Mouse (Mus musculus) embryonic facial prominence, embryonic 14.5 days (tissue): ENCODE measurements around the gene Tusc2. TPM values are rescaled to one million over a fixed set of nuclear protein-coding genes. Genes with fewer than 3 reads are reported as not detected.

Source experiments
- ATAC-seq: fragments of 200-750 bp; cut with Nextera tagmentation; 2 replicates; pipeline ENCODE4 v1.8.0; 2017; ENCODE audit warnings: low read depth, moderate number of reproducible peaks, moderate TSS enrichment
- DNase-seq: peaks from one replicate; pipeline ENCODE4 v3.0.0-alpha.2; 2015; ENCODE audit warnings: low spot score
- H3K27ac ChIP-seq: fragments of 300-500 bp; sonication (generic); replicated peaks from 2 replicates; pipeline ENCODE4 v1.5.1; 2014; ENCODE audit warnings: low read depth, mild to moderate bottlenecking, low read length, moderate library complexity
- H3K27me3 ChIP-seq: fragments of 300-500 bp; sonication (generic); replicated peaks from 2 replicates; pipeline ENCODE4 v1.6.1; 2014; ENCODE audit warnings: low read length; ENCODE audit not compliant: control insufficient read depth, insufficient read depth
- H3K36me3 ChIP-seq: fragments of 300-500 bp; sonication (generic); 2 replicates; pipeline ENCODE4 v1.6.1; 2014; ENCODE audit warnings: low read length, mixed read lengths; ENCODE audit not compliant: control insufficient read depth, insufficient read depth
- H3K4me1 ChIP-seq: fragments of 300-500 bp; sonication (generic); 2 replicates; pipeline ENCODE4 v1.6.1; 2014; ENCODE audit warnings: antibody characterized with exemption, low read length; ENCODE audit not compliant: control insufficient read depth, insufficient read depth
- H3K4me2 ChIP-seq: fragments of 300-500 bp; sonication (generic); 2 replicates; pipeline ENCODE4 v1.6.1; 2014; ENCODE audit warnings: low read depth, mild to moderate bottlenecking, low read length, moderate library complexity, mixed read lengths
- H3K4me3 ChIP-seq: fragments of 300-500 bp; sonication (generic); 2 replicates; pipeline ENCODE4 v1.5.1; 2014; ENCODE audit warnings: low read depth, mild to moderate bottlenecking, low read length
- H3K9ac ChIP-seq: fragments of 300-500 bp; sonication (generic); 2 replicates; pipeline ENCODE4 v1.6.1; 2014; ENCODE audit warnings: low read depth, mild to moderate bottlenecking, low read length, moderate library complexity, mixed read lengths
- H3K9me3 ChIP-seq: fragments of 300-500 bp; sonication (generic); 2 replicates; pipeline ENCODE4 v1.6.1; 2016; ENCODE audit warnings: low read length; ENCODE audit not compliant: control insufficient read depth
- WGBS: fragments of 180-500 bp; shearing (Covaris S2); extraction: QIAGEN DNeasy Blood & Tissue Kit; methylation state at CpG from one replicate; pipeline ENCODE4 v1.1.7; 2014; 5-methylcytosine and 5-hydroxymethylcytosine counted together
- polyA plus RNA-seq: library from polyadenylated mRNA; unstranded; fragments of >200 nt; fragmentation: Nextera tagmentation; extraction: Ambion mirVana; gene quantifications from 2 replicates; pipeline ENCODE4 v1.2.1, GENCODE M21; 2014

Gene Tusc2
- 43.1 and 45.2 TPM in 2 replicates for polyA plus RNA-seq

DNA sequence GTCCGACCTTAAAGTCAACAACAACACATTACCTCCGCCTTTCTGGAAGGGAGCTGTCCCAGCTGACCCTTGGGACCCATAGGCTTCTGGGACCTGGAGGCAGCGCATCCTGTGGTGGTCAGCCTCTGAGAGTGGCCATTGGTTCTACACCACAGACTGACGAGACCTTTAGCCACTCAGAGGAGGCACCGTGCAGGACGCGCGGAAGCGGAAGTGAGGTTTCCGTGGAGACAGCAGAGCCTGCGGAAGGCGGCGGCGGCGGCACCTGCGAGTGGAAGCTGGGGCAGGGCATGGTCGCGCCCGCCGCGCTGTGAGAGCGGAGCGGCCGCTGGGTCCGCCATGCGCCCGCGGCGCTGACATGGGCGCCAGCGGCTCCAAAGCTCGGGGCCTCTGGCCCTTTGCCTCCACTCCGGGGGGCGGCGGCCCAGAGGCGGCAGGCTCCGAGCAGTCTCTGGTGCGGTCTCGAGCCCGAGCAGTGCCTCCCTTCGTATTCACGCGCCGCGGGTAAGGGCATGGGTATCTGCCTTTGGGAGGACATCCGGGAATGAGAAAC lies at the start of gene Tusc2:
Gene Tusc2, plus strand, starts transcription at position 227 of the 553 bp plus-strand sequence.
- peak within 1 kb of the TSS; percentile 84 for H3K4me2 ChIP-seq
- WGBS: 0% methylated on average over 26 of the region's 46 CpGs
- no peaks in the 10 kb centered on the region for H3K9me3 ChIP-seq
- H3K36me3 ChIP-seq: peaks cover 65% of the 10 kb centered on the region
- H3K27ac ChIP-seq: peak within 1 kb of the TSS; percentile 35; the same call in 1 of the 2 replicates
- H3K4me3 ChIP-seq: peak within 1 kb of the TSS; percentile 83
- ATAC-seq (peak; percentile 96), DNase-seq (peak; percentile 97)
- H3K27me3 ChIP-seq: no peaks in the 10 kb centered on the region
- peak within 1 kb of the TSS; percentile 83 for H3K9ac ChIP-seq
- H3K4me1 ChIP-seq: peaks cover 17% of the 10 kb centered on the region

DNA sequence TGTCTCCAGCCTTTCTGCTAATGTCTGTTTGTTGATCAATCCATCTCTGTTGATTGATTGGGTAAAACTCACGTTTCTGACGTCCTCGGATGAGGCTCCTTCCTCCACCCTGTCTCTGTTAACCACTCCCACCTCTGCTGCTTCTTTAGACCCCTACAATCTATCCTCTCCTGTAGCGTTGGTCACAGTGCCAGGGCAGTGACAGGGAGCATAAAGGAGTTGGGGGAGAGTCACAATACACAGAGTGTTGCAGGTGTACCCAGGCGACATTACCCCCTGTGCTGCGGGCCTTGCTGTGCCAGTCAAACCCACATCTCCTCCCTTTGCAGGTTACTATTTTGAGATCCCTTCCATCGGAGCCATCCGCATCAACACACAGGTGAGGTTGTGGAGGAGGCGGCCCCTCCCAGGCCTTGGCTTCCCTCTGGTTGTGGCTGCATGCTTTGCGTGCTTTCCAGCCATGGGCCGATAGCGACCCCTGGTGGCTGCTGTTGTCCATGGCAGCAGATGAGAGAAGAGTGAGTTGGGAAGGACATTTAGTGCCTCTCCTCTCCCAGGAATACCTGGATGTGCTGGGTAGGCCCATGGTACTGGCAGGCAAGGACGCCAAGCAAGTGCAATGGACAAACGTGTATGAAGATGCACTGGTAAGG lies 48.6 kb upstream of the Tusc2 start:
- 24% methylated on average over 14 of the region's 14 CpGs for WGBS
- no peak overlapping the region for H3K4me3 ChIP-seq
- no peaks in the 10 kb centered on the region for H3K36me3 ChIP-seq
- no peak overlapping the region for H3K27ac ChIP-seq
- peak; percentile 75 for DNase-seq
- H3K9me3 ChIP-seq: no peaks in the 10 kb centered on the region
- peak; percentile 33; the same call in 1 of the 2 replicates for ATAC-seq
- no peak overlapping the region for H3K9ac ChIP-seq
- no peak overlapping the region for H3K4me2 ChIP-seq
- peaks cover 24% of the 10 kb centered on the region for H3K4me1 ChIP-seq
- H3K27me3 ChIP-seq: no peaks in the 10 kb centered on the region; the same call in 1 of the 2 replicates

DNA sequence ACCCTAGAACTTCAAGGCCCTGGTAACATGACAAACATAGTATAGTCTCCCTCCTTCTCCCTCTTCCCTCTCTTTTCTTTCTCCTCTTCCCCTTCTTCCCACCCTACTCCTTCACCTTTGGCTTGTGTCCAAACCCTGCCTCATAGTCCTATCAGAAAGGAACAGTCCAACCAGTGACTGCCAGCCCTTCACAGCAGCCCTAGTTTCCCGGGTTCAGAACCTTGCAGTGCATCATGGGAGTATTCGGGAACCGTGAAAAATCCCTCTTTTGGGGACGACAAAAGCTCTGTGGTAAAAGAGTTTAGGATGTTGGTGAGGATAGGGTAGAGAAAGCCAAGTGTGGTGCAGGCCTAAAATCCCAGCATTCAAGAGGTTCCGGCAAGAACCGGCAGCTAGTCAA lies 42.7 kb upstream of the Tusc2 start:
- no peak overlapping the region for H3K27ac ChIP-seq
- H3K4me3 ChIP-seq: no peak overlapping the region
- no peaks in the 10 kb centered on the region for H3K9me3 ChIP-seq
- no peak overlapping the region for H3K4me2 ChIP-seq
- H3K27me3 ChIP-seq: peaks cover 6% of the 10 kb centered on the region; the same call in 1 of the 2 replicates
- no peak for DNase-seq
- no peak for ATAC-seq
- H3K4me1 ChIP-seq: peaks cover 17% of the 10 kb centered on the region
- H3K9ac ChIP-seq: no peak overlapping the region
- WGBS: 60% methylated on average over 6 of the region's 6 CpGs
- H3K36me3 ChIP-seq: no peaks in the 10 kb centered on the region

DNA sequence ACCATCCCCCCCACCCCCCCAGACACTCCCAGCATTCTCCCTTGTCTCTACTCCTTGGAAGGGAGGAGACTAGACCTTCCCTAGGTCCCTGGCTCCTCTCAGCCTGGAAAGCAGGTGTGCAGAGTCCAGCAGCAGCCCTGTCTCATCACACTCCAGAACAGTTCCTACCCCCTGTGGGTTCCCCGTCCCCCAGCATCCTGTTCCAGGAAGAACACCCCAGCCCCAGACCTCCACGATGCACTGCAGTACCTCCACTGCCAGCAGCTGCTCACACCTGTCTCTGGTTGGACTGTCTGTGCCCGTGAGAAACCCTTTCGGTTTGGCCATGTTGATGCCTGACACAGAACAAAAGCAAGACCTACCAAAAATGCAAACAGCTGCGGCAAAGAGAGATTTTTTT lies 41.9 kb upstream of the Tusc2 start:
- no peak overlapping the region for H3K27ac ChIP-seq
- peak; percentile 31 for DNase-seq
- no peaks in the 10 kb centered on the region for H3K9me3 ChIP-seq
- peaks cover 15% of the 10 kb centered on the region for H3K27me3 ChIP-seq
- H3K36me3 ChIP-seq: no peaks in the 10 kb centered on the region
- peaks cover 17% of the 10 kb centered on the region for H3K4me1 ChIP-seq
- ATAC-seq: peak; percentile 16; the same call in 1 of the 2 replicates
- H3K4me3 ChIP-seq: no peak overlapping the region
- no peak overlapping the region for H3K9ac ChIP-seq
- 32% methylated on average over 5 of the region's 5 CpGs for WGBS
- H3K4me2 ChIP-seq: peak overlapping the region; percentile 49

DNA sequence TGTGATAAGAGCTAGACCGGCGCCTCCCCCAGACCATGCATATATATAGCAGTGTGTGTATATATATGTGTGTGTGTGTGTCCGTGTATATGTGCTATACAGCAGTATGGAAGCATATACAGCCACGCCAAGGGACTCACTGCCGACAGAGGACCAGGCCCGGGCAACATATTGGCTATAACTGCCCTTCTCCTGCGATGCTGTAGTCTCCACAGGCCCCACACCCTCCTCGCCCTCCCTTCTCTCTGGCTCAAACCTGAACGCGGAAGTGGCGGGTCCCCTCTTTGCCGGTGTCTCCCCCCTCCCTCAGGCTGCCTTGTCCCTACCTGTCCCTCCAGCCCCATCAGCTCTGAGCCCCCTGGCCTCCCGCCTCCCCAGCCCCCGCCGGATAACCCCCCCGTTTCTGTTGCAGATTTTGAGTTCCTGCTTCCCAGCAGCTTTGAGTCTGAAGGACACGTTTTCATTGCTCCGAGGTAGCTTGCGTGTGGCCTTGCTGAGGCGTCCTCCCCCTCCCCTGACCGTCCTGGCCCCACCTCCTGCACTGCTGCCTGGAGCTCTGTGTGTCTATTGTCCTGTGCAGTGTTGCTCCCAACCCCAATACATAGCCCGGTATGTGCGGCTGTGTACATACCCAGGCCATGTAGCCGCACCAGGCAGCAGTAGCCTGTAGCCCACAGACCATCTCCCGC lies 41.2 kb upstream of the Tusc2 start:
- peak overlapping the region; percentile 10; the same call in 1 of the 2 replicates for H3K4me3 ChIP-seq
- peak overlapping the region; percentile 49 for H3K4me2 ChIP-seq
- peaks cover 21% of the 10 kb centered on the region for H3K27me3 ChIP-seq
- ATAC-seq: peak; percentile 42; the same call in 1 of the 2 replicates
- no peaks in the 10 kb centered on the region for H3K9me3 ChIP-seq
- H3K27ac ChIP-seq: no peak overlapping the region
- WGBS: 21% methylated on average over 25 of the region's 25 CpGs
- peaks cover 23% of the 10 kb centered on the region for H3K4me1 ChIP-seq
- DNase-seq: peak; percentile 57
- H3K9ac ChIP-seq: peak overlapping the region; percentile 46
- H3K36me3 ChIP-seq: no peaks in the 10 kb centered on the region

DNA sequence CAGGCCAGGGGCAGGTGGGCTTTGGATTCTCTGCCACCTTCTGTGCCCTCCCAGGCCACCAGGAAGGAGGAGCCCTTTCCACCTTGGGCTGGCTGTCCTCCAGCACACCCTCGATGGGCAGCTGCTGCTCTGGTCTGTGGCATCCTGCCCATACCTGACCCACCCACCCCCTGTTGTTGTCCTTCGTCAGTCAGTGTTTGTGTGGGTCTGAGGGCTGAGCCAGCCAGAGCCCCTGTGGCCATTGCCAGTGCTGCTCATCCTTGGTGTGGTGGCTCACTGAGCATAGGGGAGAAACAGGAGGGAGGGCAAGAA lies 40.7 kb upstream of the Tusc2 start:
- ATAC-seq: no peak
- Histone ChIP-seq H3K4me3 (no peak overlapping the region), H3K27me3 (peaks cover 25% of the 10 kb centered on the region), H3K4me2 (peak overlapping the region; percentile 49; the same call in 1 of the 2 replicates), H3K9ac (peak overlapping the region; percentile 46), H3K27ac (no peak overlapping the region), H3K9me3 (no peaks in the 10 kb centered on the region), H3K36me3 (no peaks in the 10 kb centered on the region), H3K4me1 (peaks cover 28% of the 10 kb centered on the region)
- DNase-seq: no peak
- whole genome bisulfite sequencing: 31% methylated on average over 2 of the region's 2 CpGs

DNA sequence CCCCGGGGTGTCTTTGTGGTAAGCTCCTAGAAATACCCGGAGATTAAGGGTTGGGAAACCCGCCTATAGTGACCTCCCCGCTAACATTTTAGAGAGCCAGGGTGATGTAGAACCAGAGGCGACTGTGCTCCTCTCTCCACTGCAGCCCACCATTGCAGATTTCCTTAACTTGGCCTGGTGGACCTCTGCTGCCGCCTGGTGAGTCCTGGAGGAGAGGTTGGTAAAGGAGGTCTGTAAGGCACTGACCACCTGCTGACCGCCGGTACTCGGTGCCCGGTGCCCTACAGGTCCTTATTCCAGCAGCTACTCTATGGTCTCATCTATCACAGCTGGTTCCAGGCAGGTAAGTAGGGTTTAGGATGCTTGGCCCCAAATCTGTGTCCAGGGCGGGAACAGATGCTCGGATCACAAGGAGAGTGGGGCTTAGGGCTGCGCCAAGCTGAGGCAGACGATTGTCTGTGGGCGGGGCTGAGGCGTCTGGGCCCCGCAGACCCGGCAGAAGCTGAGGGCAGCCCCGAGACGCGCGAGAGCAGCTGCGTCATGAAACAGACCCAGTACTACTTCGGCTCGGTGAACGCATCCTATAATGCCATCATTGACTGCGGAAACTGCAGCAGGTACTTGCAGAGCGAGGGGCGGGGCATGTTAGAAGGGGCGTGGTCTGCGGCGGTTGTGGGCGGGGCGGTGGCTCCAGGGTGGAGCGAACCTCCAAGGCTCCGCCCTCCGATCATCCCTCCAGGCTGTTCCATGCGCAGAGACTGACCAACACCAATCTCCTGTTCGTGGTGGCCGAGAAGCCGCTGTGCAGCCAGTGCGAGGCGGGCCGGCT lies 36.6 kb upstream of the Tusc2 start:
- peak overlapping the region; percentile 41 for H3K9ac ChIP-seq
- H3K4me2 ChIP-seq: peak overlapping the region; percentile 76
- peaks cover 21% of the 10 kb centered on the region for H3K4me1 ChIP-seq
- no peak overlapping the region for H3K27ac ChIP-seq
- no peaks in the 10 kb centered on the region for H3K36me3 ChIP-seq
- peak overlapping the region; percentile 43 for H3K4me3 ChIP-seq
- ATAC-seq: peak; percentile 67
- 6% methylated on average over 28 of the region's 44 CpGs for WGBS
- H3K9me3 ChIP-seq: no peaks in the 10 kb centered on the region
- peak; percentile 64 for DNase-seq
- peaks cover 31% of the 10 kb centered on the region for H3K27me3 ChIP-seq

DNA sequence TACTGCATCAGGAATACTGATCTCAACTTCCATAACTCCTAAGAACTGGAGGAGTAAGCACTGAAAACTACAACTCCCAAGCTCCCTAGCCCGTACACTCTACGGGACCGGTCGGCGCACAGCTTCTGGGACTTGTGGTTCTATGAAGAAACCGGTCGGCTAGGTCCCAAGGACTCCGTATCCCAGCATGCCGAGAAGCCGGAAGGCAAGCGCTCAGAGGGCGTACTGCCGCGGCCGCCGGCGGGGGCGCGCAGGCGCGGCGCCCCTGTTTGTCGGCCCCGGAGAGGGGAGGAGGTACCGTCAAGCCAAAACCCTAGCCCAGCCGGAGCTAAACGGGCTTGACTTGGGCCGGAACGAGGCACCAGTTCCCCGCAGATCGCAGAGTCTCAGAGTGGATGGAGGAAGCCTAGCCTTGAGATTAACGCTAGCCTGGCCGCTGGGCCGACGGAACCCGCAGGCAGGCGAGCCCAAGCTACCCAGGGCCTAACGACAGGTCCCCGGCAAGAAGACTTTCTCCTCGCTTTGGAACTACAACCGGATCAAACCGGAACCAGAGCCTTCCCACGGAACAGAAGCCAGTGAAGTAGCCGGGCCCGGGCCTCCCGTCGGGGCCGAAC lies 29.2 kb upstream of the Tusc2 start, which contains the start of gene Tmem115:
Gene Tmem115, plus strand, starts transcription at position 155 of the 617 bp plus-strand sequence.
- Histone ChIP-seq H3K27ac (peak within 1 kb of the TSS; percentile 87), H3K27me3 (no peaks in the 10 kb centered on the region), H3K4me3 (peak within 1 kb of the TSS; percentile 91), H3K4me2 (peak within 1 kb of the TSS; percentile 98), H3K9me3 (no peaks in the 10 kb centered on the region), H3K9ac (peak within 1 kb of the TSS; percentile 94), H3K36me3 (peaks cover 17% of the 10 kb centered on the region), H3K4me1 (peaks cover 23% of the 10 kb centered on the region)
- 1% methylated on average over 38 of the region's 48 CpGs for WGBS
- DNase-seq: peak; percentile 100
- ATAC-seq: peak; percentile 99
